Mouse (Mus musculus): Measurements from ENCODE around the gene Cadps. TPM values are rescaled to one million over a fixed set of nuclear protein-coding genes. Genes with fewer than 3 reads are reported as not detected.

Cadps gene
- polyA plus RNA-seq, 1 experiment from 2014 or later = 0.41 TPM

DNA sequence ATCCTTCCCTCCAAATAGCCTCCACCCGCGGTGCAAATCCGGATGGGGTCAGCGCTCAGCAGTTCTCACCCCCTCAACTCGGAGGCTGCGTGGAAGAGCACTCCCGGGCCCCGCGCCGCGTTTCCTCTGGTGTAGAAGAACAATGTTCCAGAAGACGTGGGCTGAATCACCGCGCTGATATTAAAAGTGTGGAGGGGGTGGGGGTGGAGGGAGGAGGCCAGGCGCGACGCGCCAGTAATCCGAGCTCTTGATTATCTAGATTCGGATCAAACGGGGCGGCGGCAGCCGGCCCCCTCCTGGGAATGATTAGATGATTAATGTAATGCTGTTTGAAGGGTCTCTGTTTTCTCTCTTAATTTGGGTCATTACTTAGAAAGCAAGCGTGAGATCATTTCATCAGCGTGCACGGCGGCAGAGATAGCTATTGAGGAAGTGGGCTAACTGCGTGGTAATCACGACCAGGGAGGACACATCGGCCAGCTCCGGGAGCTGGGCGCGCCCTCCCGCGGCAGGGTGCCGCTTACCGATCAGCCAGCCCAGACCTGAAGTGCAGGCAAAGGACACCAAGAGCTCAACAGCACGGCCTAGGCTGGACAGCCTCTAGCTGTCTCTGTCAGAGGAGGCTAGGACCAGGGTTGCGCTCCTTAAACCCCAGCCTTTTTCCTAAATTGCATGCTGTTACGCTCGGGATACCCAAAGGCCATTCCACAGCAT lies 481.6 kb downstream of the Cadps start:
- H3K9me3 ChIP-seq (ENCODE audit: control insufficient read depth, low read length) = no peaks in the 10 kb centered on the region
- H3K4me2 ChIP-seq (ENCODE audit: low read depth, low read length) = 0 out of 2 replicates have a peak overlapping the region, but pooled peaks have one; percentile 8
- H3K27me3 ChIP-seq (ENCODE audit: control insufficient read depth, insufficient read depth, low read depth, low read length) = peaks cover 92% of the 10 kb centered on the region
- 0 out of 2 replicates have a peak, but pooled peaks have one; percentile 44 for ATAC-seq (ENCODE audit: low read depth)
- WGBS = under 1% methylated on average over 42 of the region's 42 CpGs
- H3K36me3 ChIP-seq (ENCODE audit: control insufficient read depth, insufficient read depth, low read length) = no peaks in the 10 kb centered on the region
- no peak overlapping the region for H3K27ac ChIP-seq (ENCODE audit: low read length)
- H3K4me3 ChIP-seq (ENCODE audit: low read length) = peak overlapping the region; percentile 22; the same call in 1 of the 2 replicates
- H3K9ac ChIP-seq (ENCODE audit: low read length) = no peak overlapping the region
- H3K4me1 ChIP-seq (replicated peaks; ENCODE audit: control insufficient read depth, insufficient read depth, low read length) = no peaks in the 10 kb centered on the region; the same call in 1 of the 2 replicates

DNA sequence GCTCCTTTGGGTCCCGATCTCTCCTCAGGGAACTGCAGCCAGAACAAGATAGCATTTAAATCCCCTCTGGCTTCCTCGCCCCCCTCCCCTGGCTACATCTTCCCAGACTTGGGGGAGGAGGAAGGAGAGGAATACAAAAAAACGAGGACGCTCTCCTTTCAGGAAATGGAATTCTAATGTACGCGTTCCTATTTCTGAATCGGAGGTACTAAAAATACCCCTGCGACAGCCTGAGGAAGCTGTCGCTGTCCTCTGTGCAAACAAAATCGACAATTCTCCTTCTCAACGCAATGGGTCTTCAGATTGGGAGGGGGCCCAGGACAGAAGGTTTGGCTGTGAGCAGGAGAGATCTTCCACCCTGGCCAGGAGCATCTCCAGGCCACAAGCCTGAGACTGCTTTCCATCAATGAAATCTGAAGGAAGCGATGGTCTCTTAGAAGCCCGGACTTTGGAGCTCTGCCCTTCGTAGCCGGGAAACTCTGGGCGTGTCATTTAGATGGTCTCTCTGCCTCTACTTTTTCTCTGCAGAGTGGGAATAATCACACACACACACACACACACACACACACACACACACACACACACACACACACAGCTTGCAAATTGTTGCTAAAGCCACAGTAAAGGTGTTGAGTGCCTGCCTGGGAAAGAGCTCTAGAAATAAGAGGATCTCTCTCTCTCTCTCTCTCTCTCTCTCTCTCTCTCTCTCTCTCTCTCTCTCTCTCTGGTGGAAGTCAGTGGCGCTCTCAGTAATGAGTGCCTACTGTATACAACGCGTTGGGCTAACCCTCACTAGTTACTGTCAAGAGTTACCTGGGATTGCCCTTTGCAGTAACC lies 482.4 kb downstream of the Cadps start:
- H3K4me2 ChIP-seq (ENCODE audit: low read depth, low read length) = no peak overlapping the region
- no peaks in the 10 kb centered on the region for H3K9me3 ChIP-seq (ENCODE audit: control insufficient read depth, low read length)
- H3K27me3 ChIP-seq (ENCODE audit: control insufficient read depth, insufficient read depth, low read depth, low read length) = peaks cover 91% of the 10 kb centered on the region
- under 1% methylated on average over 19 of the region's 19 CpGs for WGBS
- no peak overlapping the region for H3K27ac ChIP-seq (ENCODE audit: low read length)
- H3K9ac ChIP-seq (ENCODE audit: low read length) = no peak overlapping the region
- no peak for ATAC-seq (ENCODE audit: low read depth)
- no peaks in the 10 kb centered on the region for H3K36me3 ChIP-seq (ENCODE audit: control insufficient read depth, insufficient read depth, low read length)
- H3K4me1 ChIP-seq (replicated peaks; ENCODE audit: control insufficient read depth, insufficient read depth, low read length) = no peaks in the 10 kb centered on the region; the same call in 1 of the 2 replicates
- H3K4me3 ChIP-seq (ENCODE audit: low read length) = no peak overlapping the region

DNA sequence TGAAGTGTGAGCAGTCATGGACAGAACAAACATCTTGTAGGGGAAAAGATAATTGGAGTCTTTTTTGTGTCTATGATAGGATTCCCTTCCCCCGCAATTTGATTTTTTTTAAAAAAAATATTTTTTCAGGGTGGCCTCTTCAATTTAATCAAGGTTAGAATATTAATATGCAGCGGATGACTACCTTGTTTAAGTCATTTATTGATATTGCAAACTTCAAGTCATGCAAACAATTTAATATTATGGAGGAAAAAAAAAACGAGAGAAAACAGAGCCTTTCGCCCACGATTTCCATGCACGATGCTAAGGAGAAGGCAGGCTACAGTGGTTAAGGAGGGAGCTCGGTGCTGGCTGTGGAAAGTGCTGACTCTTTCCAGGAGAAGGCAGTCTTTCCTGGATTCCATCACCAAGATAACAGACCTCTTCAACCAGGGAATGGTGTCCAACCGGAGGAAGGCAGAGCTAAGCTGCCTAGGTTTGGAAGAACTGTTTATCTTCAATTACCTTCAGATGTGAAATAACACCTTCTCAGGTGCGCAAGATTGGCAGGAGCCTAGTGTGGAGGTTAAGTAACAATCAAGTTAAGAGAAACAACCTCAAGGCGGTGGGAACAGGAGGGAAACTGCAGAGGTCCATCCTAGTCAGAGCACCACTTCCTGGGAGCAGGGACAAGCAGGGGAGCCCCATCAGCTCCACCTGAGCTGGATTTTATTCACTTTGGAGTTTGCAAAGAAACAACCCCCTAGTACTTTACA lies 483.9 kb downstream of the Cadps start:
- H3K27me3 ChIP-seq (ENCODE audit: control insufficient read depth, insufficient read depth, low read depth, low read length) = peaks cover 81% of the 10 kb centered on the region
- no peak overlapping the region for H3K9ac ChIP-seq (ENCODE audit: low read length)
- H3K4me3 ChIP-seq (ENCODE audit: low read length) = no peak overlapping the region
- ATAC-seq (ENCODE audit: low read depth) = no peak
- no peaks in the 10 kb centered on the region for H3K9me3 ChIP-seq (ENCODE audit: control insufficient read depth, low read length)
- H3K4me1 ChIP-seq (replicated peaks; ENCODE audit: control insufficient read depth, insufficient read depth, low read length) = no peaks in the 10 kb centered on the region; the same call in 1 of the 2 replicates
- 2% methylated on average over 10 of the region's 10 CpGs for WGBS
- H3K27ac ChIP-seq (ENCODE audit: low read length) = no peak overlapping the region
- no peaks in the 10 kb centered on the region for H3K36me3 ChIP-seq (ENCODE audit: control insufficient read depth, insufficient read depth, low read length)
- H3K4me2 ChIP-seq (ENCODE audit: low read depth, low read length) = no peak overlapping the region

DNA sequence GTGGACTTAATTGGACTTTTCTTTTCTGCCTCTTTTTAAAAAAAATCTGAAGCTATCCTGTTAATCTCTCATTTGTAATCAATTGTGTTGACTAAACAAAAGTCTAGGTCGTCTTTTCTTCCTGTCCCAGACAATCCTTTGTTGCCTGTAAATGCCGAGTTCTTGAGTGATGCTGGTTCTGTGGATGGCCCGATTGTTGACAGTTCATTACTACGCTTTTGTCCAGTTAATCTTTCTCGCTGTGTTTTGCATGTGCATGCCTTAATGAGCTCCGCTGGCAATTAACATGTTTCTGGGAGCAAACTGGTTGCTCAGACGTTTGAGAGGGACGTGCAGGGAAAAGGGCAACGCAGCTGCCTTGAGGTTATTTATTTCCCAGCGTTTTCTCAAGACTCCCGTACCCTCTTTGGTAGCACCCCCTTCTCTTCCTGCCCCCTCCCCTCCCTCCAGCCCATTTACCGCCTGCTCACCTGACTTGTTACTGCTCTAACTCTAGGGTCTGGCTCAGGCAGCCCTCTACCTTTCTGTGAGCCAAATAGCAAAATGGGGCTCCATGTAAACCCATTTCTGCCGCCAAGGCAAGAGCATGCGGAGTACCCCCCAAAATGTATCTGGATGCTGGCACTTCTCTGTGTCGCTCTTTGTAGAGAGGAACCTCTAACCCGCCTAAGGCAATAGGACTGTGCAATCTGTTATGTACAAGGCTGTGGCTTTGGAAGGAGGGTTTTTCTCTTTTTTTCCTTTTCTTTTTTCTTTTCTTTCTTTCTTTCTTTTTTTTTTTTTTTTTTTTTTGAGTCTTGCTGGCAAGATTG lies 484.7 kb downstream of the Cadps start:
- Histone ChIP-seq H3K27me3 (ENCODE audit: control insufficient read depth, insufficient read depth, low read depth, low read length) (peaks cover 73% of the 10 kb centered on the region), H3K4me2 (ENCODE audit: low read depth, low read length) (no peak overlapping the region), H3K4me1 (replicated peaks; ENCODE audit: control insufficient read depth, insufficient read depth, low read length) (no peaks in the 10 kb centered on the region; the same call in 1 of the 2 replicates), H3K36me3 (ENCODE audit: control insufficient read depth, insufficient read depth, low read length) (no peaks in the 10 kb centered on the region), H3K9me3 (ENCODE audit: control insufficient read depth, low read length) (no peaks in the 10 kb centered on the region), H3K27ac (ENCODE audit: low read length) (no peak overlapping the region), H3K4me3 (ENCODE audit: low read length) (no peak overlapping the region), H3K9ac (ENCODE audit: low read length) (no peak overlapping the region)
- no peak for ATAC-seq (ENCODE audit: low read depth)
- WGBS = 2% methylated on average over 16 of the region's 16 CpGs

DNA sequence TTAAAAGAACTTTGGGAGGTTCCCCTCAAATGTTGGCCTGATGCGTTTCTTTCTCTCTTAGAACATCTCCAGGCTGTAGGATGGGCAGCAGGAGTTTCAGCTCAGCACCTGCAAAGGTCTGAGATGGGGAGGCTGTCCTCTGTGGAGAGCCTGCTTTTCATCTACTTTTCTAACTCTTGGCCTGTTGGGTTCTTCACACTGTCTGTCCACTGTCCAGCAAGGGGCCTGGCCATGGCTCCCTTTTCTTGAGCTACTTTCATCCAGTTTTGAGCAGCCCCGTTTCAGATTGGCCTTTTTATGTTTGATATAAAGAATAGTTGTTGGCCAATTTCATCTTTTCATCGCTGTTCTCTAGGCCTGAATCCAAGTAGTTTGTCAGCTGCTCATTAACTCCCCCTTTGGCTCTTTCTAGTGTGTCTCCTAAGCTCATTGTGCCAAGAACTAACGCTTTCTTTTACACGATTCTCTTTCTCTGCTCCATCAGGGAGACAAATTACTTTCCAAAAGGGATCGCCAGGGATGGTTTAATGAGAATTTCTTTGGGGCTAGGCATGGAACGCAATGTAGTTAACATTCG lies 485.4 kb downstream of the Cadps start:
- Histone ChIP-seq H3K27me3 (ENCODE audit: control insufficient read depth, insufficient read depth, low read depth, low read length) (peaks cover 67% of the 10 kb centered on the region), H3K4me3 (ENCODE audit: low read length) (no peak overlapping the region), H3K4me1 (replicated peaks; ENCODE audit: control insufficient read depth, insufficient read depth, low read length) (no peaks in the 10 kb centered on the region; the same call in 1 of the 2 replicates), H3K9me3 (ENCODE audit: control insufficient read depth, low read length) (no peaks in the 10 kb centered on the region), H3K27ac (ENCODE audit: low read length) (no peak overlapping the region), H3K9ac (ENCODE audit: low read length) (no peak overlapping the region), H3K36me3 (ENCODE audit: control insufficient read depth, insufficient read depth, low read length) (no peaks in the 10 kb centered on the region), H3K4me2 (ENCODE audit: low read depth, low read length) (no peak overlapping the region)
- no peak for ATAC-seq (ENCODE audit: low read depth)
- 5% methylated on average over 8 of the region's 8 CpGs for WGBS

DNA sequence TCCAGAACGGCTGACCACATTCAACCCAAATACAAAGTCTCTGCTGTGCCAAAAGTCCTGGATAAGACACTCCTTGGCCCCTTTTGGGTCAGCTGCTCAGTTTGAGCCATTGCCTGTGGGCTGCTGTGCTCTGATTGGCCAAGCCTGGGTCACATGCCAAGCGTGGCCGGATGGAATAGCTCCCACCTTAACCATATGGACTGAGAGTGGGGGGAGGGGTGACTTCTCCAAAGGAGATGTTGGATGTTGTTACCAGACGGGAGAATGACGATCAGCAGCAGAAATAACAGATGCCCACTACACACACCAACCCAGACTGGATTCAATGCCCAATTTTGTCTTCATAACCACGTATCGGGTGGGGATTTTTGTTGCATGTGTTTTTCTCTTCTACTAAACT lies 488.0 kb downstream of the Cadps start:
- Histone ChIP-seq H3K36me3 (ENCODE audit: control insufficient read depth, insufficient read depth, low read length) (no peaks in the 10 kb centered on the region), H3K9me3 (ENCODE audit: control insufficient read depth, low read length) (no peaks in the 10 kb centered on the region), H3K4me2 (ENCODE audit: low read depth, low read length) (no peak overlapping the region), H3K4me1 (replicated peaks; ENCODE audit: control insufficient read depth, insufficient read depth, low read length) (no peaks in the 10 kb centered on the region), H3K4me3 (ENCODE audit: low read length) (no peak overlapping the region), H3K27me3 (ENCODE audit: control insufficient read depth, insufficient read depth, low read depth, low read length) (peaks cover 41% of the 10 kb centered on the region), H3K9ac (ENCODE audit: low read length) (no peak overlapping the region), H3K27ac (ENCODE audit: low read length) (no peak overlapping the region)
- no peak for ATAC-seq (ENCODE audit: low read depth)
- 33% methylated on average over 7 of the region's 7 CpGs for WGBS

DNA sequence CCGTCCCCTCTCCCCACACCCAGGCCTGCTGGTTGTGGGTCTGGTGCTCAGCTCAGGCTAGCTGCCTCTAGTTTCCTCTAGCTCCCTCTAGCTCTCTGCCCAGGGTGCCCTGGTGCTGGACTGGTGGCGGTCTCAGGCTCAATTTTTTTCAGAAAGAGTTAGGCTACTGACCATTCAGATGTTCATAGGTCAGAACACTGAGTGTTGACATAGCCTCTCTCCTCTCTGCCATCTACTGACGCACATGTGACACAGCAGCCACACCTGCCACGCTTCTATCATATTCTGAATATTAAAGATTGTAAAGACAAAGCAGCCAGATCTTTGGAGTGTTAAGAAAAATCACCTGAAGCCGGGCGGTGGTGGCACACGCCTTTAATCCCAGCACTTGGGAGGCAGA lies 489.3 kb downstream of the Cadps start:
- ATAC-seq (ENCODE audit: low read depth) = no peak
- Histone ChIP-seq H3K4me2 (ENCODE audit: low read depth, low read length) (no peak overlapping the region), H3K36me3 (ENCODE audit: control insufficient read depth, insufficient read depth, low read length) (no peaks in the 10 kb centered on the region), H3K27me3 (ENCODE audit: control insufficient read depth, insufficient read depth, low read depth, low read length) (peaks cover 31% of the 10 kb centered on the region), H3K4me3 (ENCODE audit: low read length) (no peak overlapping the region), H3K27ac (ENCODE audit: low read length) (no peak overlapping the region), H3K9ac (ENCODE audit: low read length) (no peak overlapping the region), H3K4me1 (replicated peaks; ENCODE audit: control insufficient read depth, insufficient read depth, low read length) (no peaks in the 10 kb centered on the region), H3K9me3 (ENCODE audit: control insufficient read depth, low read length) (no peaks in the 10 kb centered on the region)
- WGBS = 71% methylated on average over 7 of the region's 7 CpGs
